Mouse (Mus musculus): Measurements from ENCODE around the gene Erc2. TPM values are rescaled to one million over a fixed set of nuclear protein-coding genes. Genes with fewer than 3 reads are reported as not detected.

Gene Erc2
- polyA plus RNA-seq, 1 experiment from 2014 or later = 5.7 TPM

- ATAC-seq (ENCODE audit: insufficient number of reproducible peaks, low FRiP score, low TSS enrichment, low read depth) = no peak
- H3K4me1 ChIP-seq (ENCODE audit: control insufficient read depth, insufficient read depth, low read length) = peaks cover 7% of the 10 kb centered on the region; the same call in 1 of the 2 replicates
These were observed 581.6 kb downstream of the Erc2 start for GRCm38 (mm10) chr14:28203874-28204273.

GRCm38 (mm10) chr14:28206303-28206702 lies 584.1 kb downstream of the Erc2 start:
- 95% methylated on average over 2 of the region's 2 CpGs for WGBS
- DNase-seq (ENCODE audit: low spot score) = no peak
- ATAC-seq (ENCODE audit: insufficient number of reproducible peaks, low FRiP score, low TSS enrichment, low read depth) = no peak
- Histone ChIP-seq H3K4me2 (ENCODE audit: low read depth, severe bottlenecking) (no peak overlapping the region), H3K9me3 (ENCODE audit: control insufficient read depth, low read length) (no peaks in the 10 kb centered on the region), H3K27me3 (ENCODE audit: control insufficient read depth, insufficient read depth, low read length) (no peaks in the 10 kb centered on the region), H3K27ac (replicated peaks; ENCODE audit: low read depth, low read length) (no peak overlapping the region), H3K4me3 (ENCODE audit: low read depth, low read length) (no peak overlapping the region), H3K36me3 (ENCODE audit: control insufficient read depth, insufficient read depth, low read length) (no peaks in the 10 kb centered on the region), H3K9ac (ENCODE audit: low read length) (no peak overlapping the region), H3K4me1 (ENCODE audit: control insufficient read depth, insufficient read depth, low read length) (peaks cover 7% of the 10 kb centered on the region; the same call in 1 of the 2 replicates)

More at GRCm38 (mm10) chr14:28203874-28204273, 581.6 kb downstream of the Erc2 start:
- Histone ChIP-seq H3K27me3 (ENCODE audit: control insufficient read depth, insufficient read depth, low read length) (no peaks in the 10 kb centered on the region), H3K36me3 (ENCODE audit: control insufficient read depth, insufficient read depth, low read length) (no peaks in the 10 kb centered on the region), H3K27ac (replicated peaks; ENCODE audit: low read depth, low read length) (no peak overlapping the region), H3K9ac (ENCODE audit: low read length) (no peak overlapping the region), H3K9me3 (ENCODE audit: control insufficient read depth, low read length) (no peaks in the 10 kb centered on the region), H3K4me3 (ENCODE audit: low read depth, low read length) (no peak overlapping the region), H3K4me2 (ENCODE audit: low read depth, severe bottlenecking) (no peak overlapping the region)
- 42% methylated on average over 4 of the region's 4 CpGs for WGBS
- DNase-seq (ENCODE audit: low spot score) = peak; percentile 27

- Histone ChIP-seq H3K4me2 (ENCODE audit: low read depth, severe bottlenecking) (no peak overlapping the region), H3K4me1 (ENCODE audit: control insufficient read depth, insufficient read depth, low read length) (no peaks in the 10 kb centered on the region), H3K27me3 (ENCODE audit: control insufficient read depth, insufficient read depth, low read length) (no peaks in the 10 kb centered on the region), H3K9me3 (ENCODE audit: control insufficient read depth, low read length) (no peaks in the 10 kb centered on the region), H3K27ac (replicated peaks; ENCODE audit: low read depth, low read length) (no peak overlapping the region), H3K9ac (ENCODE audit: low read length) (no peak overlapping the region), H3K4me3 (ENCODE audit: low read depth, low read length) (no peak overlapping the region), H3K36me3 (ENCODE audit: control insufficient read depth, insufficient read depth, low read length) (no peaks in the 10 kb centered on the region)
- WGBS = 89% methylated on average over 6 of the region's 6 CpGs
- DNase-seq (ENCODE audit: low spot score) (no peak), ATAC-seq (ENCODE audit: insufficient number of reproducible peaks, low FRiP score, low TSS enrichment, low read depth) (no peak)
These were observed 603.3 kb downstream of the Erc2 start for GRCm38 (mm10) chr14:28225550-28225949.

- no peak overlapping the region for H3K27ac ChIP-seq (replicated peaks; ENCODE audit: low read depth, low read length)
- ATAC-seq (ENCODE audit: insufficient number of reproducible peaks, low FRiP score, low TSS enrichment, low read depth) (no peak), DNase-seq (ENCODE audit: low spot score) (no peak)
- no peak overlapping the region for H3K4me2 ChIP-seq (ENCODE audit: low read depth, severe bottlenecking)
- H3K4me3 ChIP-seq (ENCODE audit: low read depth, low read length) = no peak overlapping the region
- 86% methylated on average over 6 of the region's 6 CpGs for WGBS
- no peak overlapping the region for H3K9ac ChIP-seq (ENCODE audit: low read length)
- no peaks in the 10 kb centered on the region for H3K4me1 ChIP-seq (ENCODE audit: control insufficient read depth, insufficient read depth, low read length)
- H3K36me3 ChIP-seq (ENCODE audit: control insufficient read depth, insufficient read depth, low read length) = no peaks in the 10 kb centered on the region
- H3K27me3 ChIP-seq (ENCODE audit: control insufficient read depth, insufficient read depth, low read length) = no peaks in the 10 kb centered on the region
- H3K9me3 ChIP-seq (ENCODE audit: control insufficient read depth, low read length) = no peaks in the 10 kb centered on the region
These were observed 608.3 kb downstream of the Erc2 start for GRCm38 (mm10) chr14:28230563-28230962.

GRCm38 (mm10) chr14:28231241-28231640 lies 609.0 kb downstream of the Erc2 start:
- ATAC-seq (ENCODE audit: insufficient number of reproducible peaks, low FRiP score, low TSS enrichment, low read depth) = no peak
- no peaks in the 10 kb centered on the region for H3K9me3 ChIP-seq (ENCODE audit: control insufficient read depth, low read length)
- no peaks in the 10 kb centered on the region for H3K36me3 ChIP-seq (ENCODE audit: control insufficient read depth, insufficient read depth, low read length)
- no peak overlapping the region for H3K4me3 ChIP-seq (ENCODE audit: low read depth, low read length)
- no peak overlapping the region for H3K9ac ChIP-seq (ENCODE audit: low read length)
- H3K27ac ChIP-seq (replicated peaks; ENCODE audit: low read depth, low read length) = no peak overlapping the region
- 43% methylated on average over 2 of the region's 2 CpGs for WGBS
- no peak overlapping the region for H3K4me2 ChIP-seq (ENCODE audit: low read depth, severe bottlenecking)
- H3K27me3 ChIP-seq (ENCODE audit: control insufficient read depth, insufficient read depth, low read length) = no peaks in the 10 kb centered on the region
- H3K4me1 ChIP-seq (ENCODE audit: control insufficient read depth, insufficient read depth, low read length) = no peaks in the 10 kb centered on the region
- DNase-seq (ENCODE audit: low spot score) = no peak

GRCm38 (mm10) chr14:28238336-28239048 lies 616.3 kb downstream of the Erc2 start:
- peaks cover 11% of the 10 kb centered on the region; the same call in 1 of the 2 replicates for H3K4me1 ChIP-seq (ENCODE audit: control insufficient read depth, insufficient read depth, low read length)
- 72% methylated on average over 9 of the region's 9 CpGs for WGBS
- no peak overlapping the region for H3K27ac ChIP-seq (replicated peaks; ENCODE audit: low read depth, low read length)
- no peak overlapping the region for H3K4me3 ChIP-seq (ENCODE audit: low read depth, low read length)
- H3K9ac ChIP-seq (ENCODE audit: low read length) = no peak overlapping the region
- no peak for ATAC-seq (ENCODE audit: insufficient number of reproducible peaks, low FRiP score, low TSS enrichment, low read depth)
- no peaks in the 10 kb centered on the region for H3K36me3 ChIP-seq (ENCODE audit: control insufficient read depth, insufficient read depth, low read length)
- no peak overlapping the region for H3K4me2 ChIP-seq (ENCODE audit: low read depth, severe bottlenecking)
- H3K27me3 ChIP-seq (ENCODE audit: control insufficient read depth, insufficient read depth, low read length) = no peaks in the 10 kb centered on the region
- no peaks in the 10 kb centered on the region for H3K9me3 ChIP-seq (ENCODE audit: control insufficient read depth, low read length)
- no peak for DNase-seq (ENCODE audit: low spot score)

- ATAC-seq (ENCODE audit: insufficient number of reproducible peaks, low FRiP score, low TSS enrichment, low read depth) = no peak
- 0 out of 2 replicates have a peak overlapping the region, but pooled peaks have one; percentile 30 for H3K27ac ChIP-seq (replicated peaks; ENCODE audit: low read depth, low read length)
These were observed 617.9 kb downstream of the Erc2 start for GRCm38 (mm10) chr14:28240111-28240510.

GRCm38 (mm10) chr14:28242743-28243142 lies 620.5 kb downstream of the Erc2 start:
- no peak overlapping the region for H3K4me3 ChIP-seq (ENCODE audit: low read depth, low read length)
- H3K4me2 ChIP-seq (ENCODE audit: low read depth, severe bottlenecking) = no peak overlapping the region
- no peaks in the 10 kb centered on the region for H3K27me3 ChIP-seq (ENCODE audit: control insufficient read depth, insufficient read depth, low read length)
- H3K9ac ChIP-seq (ENCODE audit: low read length) = no peak overlapping the region
- DNase-seq (ENCODE audit: low spot score) = no peak
- 78% methylated on average over 3 of the region's 3 CpGs for WGBS
- no peak for ATAC-seq (ENCODE audit: insufficient number of reproducible peaks, low FRiP score, low TSS enrichment, low read depth)
- H3K4me1 ChIP-seq (ENCODE audit: control insufficient read depth, insufficient read depth, low read length) = peaks cover 11% of the 10 kb centered on the region; the same call in 1 of the 2 replicates
- H3K27ac ChIP-seq (replicated peaks; ENCODE audit: low read depth, low read length) = no peak overlapping the region
- no peaks in the 10 kb centered on the region for H3K36me3 ChIP-seq (ENCODE audit: control insufficient read depth, insufficient read depth, low read length)
- H3K9me3 ChIP-seq (ENCODE audit: control insufficient read depth, low read length) = no peaks in the 10 kb centered on the region

More at GRCm38 (mm10) chr14:28240111-28240510, 617.9 kb downstream of the Erc2 start:
- DNase-seq (ENCODE audit: low spot score) = peak; percentile 37
- no peaks in the 10 kb centered on the region for H3K9me3 ChIP-seq (ENCODE audit: control insufficient read depth, low read length)
- H3K9ac ChIP-seq (ENCODE audit: low read length) = no peak overlapping the region
- H3K36me3 ChIP-seq (ENCODE audit: control insufficient read depth, insufficient read depth, low read length) = no peaks in the 10 kb centered on the region
- no peak overlapping the region for H3K4me3 ChIP-seq (ENCODE audit: low read depth, low read length)
- H3K4me1 ChIP-seq (ENCODE audit: control insufficient read depth, insufficient read depth, low read length) = peaks cover 11% of the 10 kb centered on the region; the same call in 1 of the 2 replicates
- no peaks in the 10 kb centered on the region for H3K27me3 ChIP-seq (ENCODE audit: control insufficient read depth, insufficient read depth, low read length)
- no peak overlapping the region for H3K4me2 ChIP-seq (ENCODE audit: low read depth, severe bottlenecking)
- 6% methylated on average over 3 of the region's 3 CpGs for WGBS
